Mouse (Mus musculus): ENCODE data around the gene Phactr2. TPM values are rescaled to one million over a fixed set of nuclear protein-coding genes. Genes with fewer than 3 reads are reported as not detected.

Phactr2 gene
- total and polyA plus RNA-seq, 3 experiments: 0.33 TPM; not detected in 2

DNA sequence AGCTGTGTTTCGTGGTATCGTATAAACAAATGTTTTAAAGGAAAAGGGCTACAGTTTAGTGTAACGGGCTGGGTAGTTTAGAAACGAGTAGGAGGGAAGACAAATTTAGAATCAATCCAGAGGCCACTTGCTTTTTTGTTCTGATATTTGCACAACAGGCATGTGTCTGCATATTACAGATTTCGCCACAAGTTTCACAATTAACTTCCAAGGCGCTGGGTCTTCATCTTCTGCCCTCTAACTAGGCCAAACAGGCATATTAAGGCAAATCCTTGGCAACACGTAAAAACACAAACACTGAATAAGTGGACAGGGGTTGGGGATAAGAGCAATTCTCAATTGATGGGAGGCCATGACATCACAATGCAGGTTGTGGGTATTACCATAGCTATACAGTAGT lies 298.3 kb downstream of the Phactr2 start:
- ATAC-seq (ENCODE audit: extremely low read depth, insufficient number of reproducible peaks, low FRiP score, poor library complexity, severe bottlenecking) (no peak), DNase-seq (ENCODE audit: low spot score) (no peak)
- H3K36me3 ChIP-seq (replicated peaks): peaks cover 57% of the 10 kb centered on the region
- no peak for TF ChIP-seq TAL1 (conservative IDR thresholded peaks at IDR 0.05; ENCODE audit: low read depth, low read length)
- no peak for TF ChIP-seq GATA1 (IDR thresholded peaks at IDR 0.05; ENCODE audit: borderline replicate concordance, low read length)
- no peak for TF ChIP-seq GATA2 (IDR thresholded peaks at IDR 0.05; ENCODE audit: borderline replicate concordance, low read depth, low read length)
- TF ChIP-seq CTCF (IDR thresholded peaks at IDR 0.05; ENCODE audit: low read depth, low read length): no peak
- no peak for TF ChIP-seq POLR2AphosphoS5 (IDR thresholded peaks at IDR 0.05; ENCODE audit: insufficient replicate concordance, low read depth, low read length)
- no peak overlapping the region for H3K4me3 ChIP-seq (ENCODE audit: low read depth, low read length)
- peaks cover 2% of the 10 kb centered on the region; the same call in 1 of the 2 replicates for H3K27me3 ChIP-seq (ENCODE audit: insufficient read depth, low read length)
- H3K4me1 ChIP-seq (ENCODE audit: insufficient read depth, low read depth, low read length): peaks cover 5% of the 10 kb centered on the region; the same call in 1 of the 2 replicates
- no peaks in the 10 kb centered on the region for H3K9me3 ChIP-seq (replicated peaks)

DNA sequence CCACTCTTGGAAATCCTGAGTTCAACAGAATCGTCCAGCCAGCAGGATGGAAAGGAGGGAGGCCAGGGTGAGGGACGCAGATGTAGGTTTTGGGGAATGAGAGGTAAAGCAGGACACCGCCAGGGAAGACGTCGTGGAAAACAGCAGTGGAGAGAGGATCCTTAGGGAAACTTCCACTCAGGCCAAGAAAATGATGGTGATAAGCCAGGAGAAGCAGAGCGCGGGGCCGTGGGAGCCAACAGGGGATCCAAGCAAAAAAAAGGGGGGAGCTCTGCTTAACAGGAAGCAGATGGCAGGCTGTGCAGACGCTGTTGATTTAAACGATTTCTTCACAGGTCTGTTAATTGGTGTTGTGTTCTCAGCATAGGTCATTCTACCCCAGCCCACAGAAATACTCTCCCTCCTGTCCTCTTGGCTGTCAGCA lies 301.4 kb downstream of the Phactr2 start:
- H3K27me3 ChIP-seq (ENCODE audit: insufficient read depth, low read length): peaks cover 19% of the 10 kb centered on the region; the same call in 1 of the 2 replicates
- no peak for TF ChIP-seq CTCF (IDR thresholded peaks at IDR 0.05; ENCODE audit: low read depth, low read length)
- TF ChIP-seq GATA2 (IDR thresholded peaks at IDR 0.05; ENCODE audit: borderline replicate concordance, low read depth, low read length): no peak
- no peak for TF ChIP-seq POLR2AphosphoS5 (IDR thresholded peaks at IDR 0.05; ENCODE audit: insufficient replicate concordance, low read depth, low read length)
- DNase-seq (ENCODE audit: low spot score) (no peak), ATAC-seq (ENCODE audit: extremely low read depth, insufficient number of reproducible peaks, low FRiP score, poor library complexity, severe bottlenecking) (no peak)
- H3K9me3 ChIP-seq (replicated peaks): no peaks in the 10 kb centered on the region
- peaks cover 5% of the 10 kb centered on the region; the same call in 1 of the 2 replicates for H3K4me1 ChIP-seq (ENCODE audit: insufficient read depth, low read depth, low read length)
- H3K36me3 ChIP-seq (replicated peaks): peaks cover 27% of the 10 kb centered on the region
- no peak overlapping the region for H3K4me3 ChIP-seq (ENCODE audit: low read depth, low read length)

DNA sequence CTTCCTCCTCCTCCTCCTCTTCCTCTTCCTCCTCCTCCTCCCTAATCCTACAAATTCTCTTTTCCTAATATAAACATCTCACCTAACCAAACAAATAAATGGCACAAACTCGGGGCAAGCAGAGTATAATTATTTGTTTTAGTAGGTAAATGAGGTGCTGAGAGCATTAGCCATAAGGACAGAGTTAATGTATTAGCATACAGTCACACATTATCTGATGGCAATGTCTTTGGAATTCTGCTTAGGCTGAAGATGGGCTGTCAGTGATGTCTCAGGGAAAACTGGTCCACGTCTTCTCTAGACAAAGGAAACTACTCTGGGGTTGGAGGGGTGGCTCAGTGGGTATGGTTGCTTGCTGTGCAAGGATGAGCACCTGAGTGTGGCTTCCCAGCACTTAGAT lies 302.8 kb downstream of the Phactr2 start:
- Histone ChIP-seq H3K4me1 (ENCODE audit: insufficient read depth, low read depth, low read length) (peaks cover 5% of the 10 kb centered on the region; the same call in 1 of the 2 replicates), H3K27me3 (ENCODE audit: insufficient read depth, low read length) (peaks cover 23% of the 10 kb centered on the region), H3K9me3 (replicated peaks) (no peaks in the 10 kb centered on the region), H3K4me3 (ENCODE audit: low read depth, low read length) (no peak overlapping the region), H3K36me3 (replicated peaks) (peaks cover 13% of the 10 kb centered on the region)
- TF ChIP-seq POLR2AphosphoS5 (IDR thresholded peaks at IDR 0.05; ENCODE audit: insufficient replicate concordance, low read depth, low read length): no peak
- TF ChIP-seq CTCF (IDR thresholded peaks at IDR 0.05; ENCODE audit: low read depth, low read length): no peak
- TF ChIP-seq GATA1 (IDR thresholded peaks at IDR 0.05; ENCODE audit: borderline replicate concordance, low read length): no peak
- TF ChIP-seq TAL1 (conservative IDR thresholded peaks at IDR 0.05; ENCODE audit: low read depth, low read length): no peak
- no peak for TF ChIP-seq GATA2 (IDR thresholded peaks at IDR 0.05; ENCODE audit: borderline replicate concordance, low read depth, low read length)
- no peak for ATAC-seq (ENCODE audit: extremely low read depth, insufficient number of reproducible peaks, low FRiP score, poor library complexity, severe bottlenecking)
- DNase-seq (ENCODE audit: low spot score): no peak

DNA sequence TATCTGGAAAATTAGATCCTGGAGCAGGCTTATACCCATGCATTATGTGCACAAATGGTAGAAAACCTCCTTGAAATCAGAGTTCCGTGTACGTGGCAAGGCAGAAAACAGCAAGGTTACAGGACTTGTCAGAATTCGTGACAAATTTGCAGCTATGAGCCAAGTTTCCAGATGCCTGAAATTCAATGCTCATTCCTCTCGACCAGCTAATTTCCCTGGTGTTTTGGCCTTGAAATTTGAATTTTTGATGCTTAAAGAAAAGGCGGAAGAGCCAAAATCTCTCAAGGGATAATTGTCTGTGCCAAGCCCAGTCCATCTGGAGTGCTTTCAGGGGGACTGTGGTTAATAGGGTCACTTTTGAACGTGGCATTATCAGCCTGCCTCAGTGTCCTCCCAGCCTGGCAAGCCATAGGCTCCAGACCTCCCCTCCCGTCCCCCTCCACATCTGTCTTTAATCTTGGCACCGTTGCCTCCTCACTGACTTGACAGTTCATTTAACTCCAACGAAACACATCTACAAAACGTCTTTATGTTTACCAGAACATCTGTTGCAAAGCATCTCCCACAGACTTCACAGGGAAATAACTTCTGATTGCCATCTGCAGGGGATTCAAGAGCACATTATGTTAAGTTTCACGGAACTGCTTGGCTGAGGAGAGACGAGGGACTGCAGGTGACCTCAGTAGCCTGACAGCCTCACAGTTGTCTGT lies 303.3 kb downstream of the Phactr2 start:
- H3K27me3 ChIP-seq (ENCODE audit: insufficient read depth, low read length): peaks cover 23% of the 10 kb centered on the region
- DNase-seq (ENCODE audit: low spot score) (no peak), ATAC-seq (ENCODE audit: extremely low read depth, insufficient number of reproducible peaks, low FRiP score, poor library complexity, severe bottlenecking) (no peak)
- peaks cover 5% of the 10 kb centered on the region; the same call in 1 of the 2 replicates for H3K4me1 ChIP-seq (ENCODE audit: insufficient read depth, low read depth, low read length)
- H3K4me3 ChIP-seq (ENCODE audit: low read depth, low read length): no peak overlapping the region
- TF ChIP-seq GATA1 (IDR thresholded peaks at IDR 0.05; ENCODE audit: borderline replicate concordance, low read length) (no peak), GATA2 (IDR thresholded peaks at IDR 0.05; ENCODE audit: borderline replicate concordance, low read depth, low read length) (no peak), POLR2AphosphoS5 (IDR thresholded peaks at IDR 0.05; ENCODE audit: insufficient replicate concordance, low read depth, low read length) (no peak), TAL1 (conservative IDR thresholded peaks at IDR 0.05; ENCODE audit: low read depth, low read length) (no peak), CTCF (IDR thresholded peaks at IDR 0.05; ENCODE audit: low read depth, low read length) (no peak)
- no peaks in the 10 kb centered on the region for H3K9me3 ChIP-seq (replicated peaks)
- peaks cover 8% of the 10 kb centered on the region for H3K36me3 ChIP-seq (replicated peaks)

DNA sequence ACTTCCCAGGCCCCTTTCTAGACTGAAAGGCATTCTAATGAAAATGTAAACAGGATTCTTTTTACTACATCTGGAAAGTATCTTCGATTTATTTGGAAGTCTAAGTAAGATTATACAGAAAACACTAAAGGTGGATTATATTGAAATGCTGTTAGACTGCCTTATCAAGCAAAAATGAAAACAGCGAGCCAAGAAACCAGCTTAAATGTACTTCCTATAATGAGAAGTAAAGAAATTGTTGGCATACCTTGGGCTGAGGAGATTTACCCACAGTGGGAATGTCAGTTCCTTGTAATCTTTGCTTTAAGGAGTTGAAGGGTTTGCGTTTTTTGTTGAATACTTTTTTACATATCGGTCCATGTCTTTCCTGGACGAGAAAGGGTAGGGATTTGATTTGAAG lies 305.8 kb downstream of the Phactr2 start:
- Histone ChIP-seq H3K4me1 (ENCODE audit: insufficient read depth, low read depth, low read length) (peaks cover 5% of the 10 kb centered on the region; the same call in 1 of the 2 replicates), H3K9me3 (replicated peaks) (no peaks in the 10 kb centered on the region), H3K36me3 (replicated peaks) (no peaks in the 10 kb centered on the region), H3K4me3 (ENCODE audit: low read depth, low read length) (no peak overlapping the region), H3K27me3 (ENCODE audit: insufficient read depth, low read length) (peaks cover 23% of the 10 kb centered on the region)
- TF ChIP-seq TAL1 (conservative IDR thresholded peaks at IDR 0.05; ENCODE audit: low read depth, low read length) (no peak), GATA2 (IDR thresholded peaks at IDR 0.05; ENCODE audit: borderline replicate concordance, low read depth, low read length) (no peak), GATA1 (IDR thresholded peaks at IDR 0.05; ENCODE audit: borderline replicate concordance, low read length) (no peak), CTCF (IDR thresholded peaks at IDR 0.05; ENCODE audit: low read depth, low read length) (no peak), POLR2AphosphoS5 (IDR thresholded peaks at IDR 0.05; ENCODE audit: insufficient replicate concordance, low read depth, low read length) (no peak)
- no peak for ATAC-seq (ENCODE audit: extremely low read depth, insufficient number of reproducible peaks, low FRiP score, poor library complexity, severe bottlenecking)
- DNase-seq (ENCODE audit: low spot score): no peak

DNA sequence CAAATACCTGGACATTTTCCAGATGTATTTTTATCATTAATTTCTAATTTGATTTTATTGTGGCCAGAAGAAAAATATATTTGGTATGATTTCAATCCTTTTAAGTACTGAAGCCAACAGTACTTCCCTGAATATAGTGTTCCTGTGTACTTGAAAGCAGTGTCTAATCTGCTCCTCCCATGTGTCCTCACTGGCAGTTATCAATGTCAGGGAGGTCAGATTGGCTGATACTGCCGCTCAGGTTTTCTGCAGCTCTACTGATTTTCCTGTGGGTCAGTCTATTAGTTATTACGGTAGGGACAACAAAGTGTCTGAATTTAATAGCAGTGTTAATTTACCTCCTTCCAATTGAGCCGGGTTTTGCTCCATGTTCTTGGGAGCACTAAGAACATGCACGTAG lies 312.2 kb downstream of the Phactr2 start:
- H3K9me3 ChIP-seq (replicated peaks): no peaks in the 10 kb centered on the region
- DNase-seq (ENCODE audit: low spot score): no peak
- ATAC-seq (ENCODE audit: extremely low read depth, insufficient number of reproducible peaks, low FRiP score, poor library complexity, severe bottlenecking): no peak

More for the DNA sequence above, 312.2 kb downstream of the Phactr2 start:
- TF ChIP-seq CTCF (IDR thresholded peaks at IDR 0.05; ENCODE audit: low read depth, low read length) (no peak), GATA2 (IDR thresholded peaks at IDR 0.05; ENCODE audit: borderline replicate concordance, low read depth, low read length) (no peak), TAL1 (conservative IDR thresholded peaks at IDR 0.05; ENCODE audit: low read depth, low read length) (no peak), POLR2AphosphoS5 (IDR thresholded peaks at IDR 0.05; ENCODE audit: insufficient replicate concordance, low read depth, low read length) (no peak), GATA1 (IDR thresholded peaks at IDR 0.05; ENCODE audit: borderline replicate concordance, low read length) (no peak)
- H3K4me1 ChIP-seq (ENCODE audit: insufficient read depth, low read depth, low read length): no peaks in the 10 kb centered on the region
- H3K27me3 ChIP-seq (ENCODE audit: insufficient read depth, low read length): peaks cover 5% of the 10 kb centered on the region; the same call in 1 of the 2 replicates
- no peak overlapping the region for H3K4me3 ChIP-seq (ENCODE audit: low read depth, low read length)
- no peaks in the 10 kb centered on the region for H3K36me3 ChIP-seq (replicated peaks)
